Mouse (Mus musculus) stomach, embryonic 14.5 days (tissue): ENCODE measurements around the gene Il1r2. TPM values are rescaled to one million over a fixed set of nuclear protein-coding genes. Genes with fewer than 3 reads are reported as not detected.

ENCODE experiments used
- ATAC-seq: fragments of 200-750 bp; cut with Nextera tagmentation; 2 replicates; pipeline ENCODE4 v1.8.0; 2017; ENCODE audit warnings: low read depth, moderate TSS enrichment; ENCODE audit not compliant: insufficient number of reproducible peaks, insufficient read depth, low FRiP score
- H3K27ac ChIP-seq: fragments of 300-500 bp; sonication (generic); 2 replicates; pipeline ENCODE4 v1.5.1; 2014; ENCODE audit warnings: mild to moderate bottlenecking, low read length, moderate library complexity, mixed read lengths
- H3K27me3 ChIP-seq: fragments of 300-500 bp; sonication (generic); 2 replicates; pipeline ENCODE4 v1.6.1; 2014; ENCODE audit warnings: low read length, control low read depth, mixed read lengths; ENCODE audit not compliant: control insufficient read depth, insufficient read depth
- H3K36me3 ChIP-seq: fragments of 300-500 bp; sonication (generic); 2 replicates; pipeline ENCODE4 v1.6.1; 2014; ENCODE audit warnings: mild to moderate bottlenecking, control low read depth, low read length, moderate library complexity, mixed read lengths; ENCODE audit not compliant: control insufficient read depth, insufficient read depth
- H3K4me1 ChIP-seq: fragments of 300-500 bp; sonication (generic); 2 replicates; pipeline ENCODE4 v1.6.1; 2014; ENCODE audit warnings: low read length, control low read depth, mixed read lengths; ENCODE audit not compliant: control insufficient read depth, insufficient read depth
- H3K4me2 ChIP-seq: fragments of 300-500 bp; sonication (generic); replicated peaks from 2 replicates; pipeline ENCODE4 v1.6.1; 2014; ENCODE audit warnings: low read depth, low read length, control low read depth
- H3K4me3 ChIP-seq: fragments of 300-500 bp; sonication (generic); 2 replicates; pipeline ENCODE4 v1.5.1; 2014; ENCODE audit warnings: low read depth, low read length, control low read depth
- H3K9ac ChIP-seq: fragments of 300-500 bp; sonication (generic); replicated peaks from 2 replicates; pipeline ENCODE4 v1.6.1; 2014; ENCODE audit warnings: low read depth, mild to moderate bottlenecking, control low read depth, low read length, moderate library complexity, mixed read lengths
- H3K9me3 ChIP-seq: fragments of 300-500 bp; sonication (generic); 2 replicates; pipeline ENCODE4 v1.6.1; 2016; ENCODE audit warnings: low read depth, low read length, control low read depth; ENCODE audit not compliant: control insufficient read depth
- WGBS: fragments of 180-500 bp; shearing (Covaris S2); extraction: QIAGEN DNeasy Blood & Tissue Kit; methylation state at CpG from one replicate; pipeline ENCODE4 v1.1.7; 2014; 5-methylcytosine and 5-hydroxymethylcytosine counted together
- polyA plus RNA-seq: library from polyadenylated mRNA; unstranded; fragments of >200 nt; fragmentation: Nextera tagmentation; extraction: Ambion mirVana; gene quantifications from 2 replicates; pipeline ENCODE4 v1.2.1, GENCODE M21; 2014

The Il1r2 gene
- polyA plus RNA-seq, 1 experiment from 2014 or later, result 0.41 TPM

- H3K9ac ChIP-seq, result no peak overlapping the region
- H3K4me1 ChIP-seq, result no peaks in the 10 kb centered on the region
- ATAC-seq, result no peak
These were observed 90.5 kb downstream of the Il1r2 start for GRCm38 (mm10) chr1:40164331-40164730.

GRCm38 (mm10) chr1:40167585-40167984 is 93.7 kb downstream of the Il1r2 start:
- WGBS, result 63% methylated on average over 8 of the region's 8 CpGs
- ATAC-seq, result peak; percentile 37; the same call in 1 of the 2 replicates
- Histone ChIP-seq H3K4me2 (no peak overlapping the region), H3K27me3 (no peaks in the 10 kb centered on the region), H3K9ac (no peak overlapping the region), H3K4me1 (no peaks in the 10 kb centered on the region), H3K4me3 (no peak overlapping the region), H3K27ac (no peak overlapping the region), H3K36me3 (no peaks in the 10 kb centered on the region), H3K9me3 (no peaks in the 10 kb centered on the region)

More at GRCm38 (mm10) chr1:40164331-40164730, 90.5 kb downstream of the Il1r2 start:
- Histone ChIP-seq H3K36me3 (no peaks in the 10 kb centered on the region), H3K27ac (no peak overlapping the region), H3K9me3 (no peaks in the 10 kb centered on the region), H3K4me3 (no peak overlapping the region), H3K4me2 (no peak overlapping the region), H3K27me3 (no peaks in the 10 kb centered on the region)
- WGBS, result 77% methylated on average over 4 of the region's 4 CpGs

- Histone ChIP-seq H3K9me3 (no peaks in the 10 kb centered on the region), H3K27ac (no peak overlapping the region), H3K27me3 (no peaks in the 10 kb centered on the region), H3K36me3 (no peaks in the 10 kb centered on the region), H3K4me2 (no peak overlapping the region), H3K4me3 (no peak overlapping the region), H3K9ac (no peak overlapping the region), H3K4me1 (no peaks in the 10 kb centered on the region)
- 56% methylated on average over 5 of the region's 5 CpGs for WGBS
- ATAC-seq, result no peak
These were observed 98.0 kb downstream of the Il1r2 start for GRCm38 (mm10) chr1:40171878-40172277.

- H3K4me3 ChIP-seq, result no peak overlapping the region
- no peaks in the 10 kb centered on the region for H3K9me3 ChIP-seq
- H3K27ac ChIP-seq, result no peak overlapping the region
- no peak for ATAC-seq
- 80% methylated on average over 3 of the region's 3 CpGs for WGBS
- H3K9ac ChIP-seq, result no peak overlapping the region
- H3K36me3 ChIP-seq, result no peaks in the 10 kb centered on the region
- H3K4me1 ChIP-seq, result no peaks in the 10 kb centered on the region
- H3K4me2 ChIP-seq, result no peak overlapping the region
- no peaks in the 10 kb centered on the region for H3K27me3 ChIP-seq
These were observed 100.3 kb downstream of the Il1r2 start for GRCm38 (mm10) chr1:40174146-40174545.

Other genes starting within 250 kb of the Il1r2 start
- 36.7 and 42.6 TPM in 2 replicates for gene Map4k4, start 173.2 kb upstream of the Il1r2 start, polyA plus RNA-seq
- 8.3 and 9.7 TPM in 2 replicates for gene Il1r1, start 151.0 kb downstream of the Il1r2 start, polyA plus RNA-seq